Mouse (Mus musculus) lung, adult 18-20 months (tissue): Measurements from ENCODE around the gene Slc23a3.

Experiments used
- DNase-seq, 2 experiments: peaks; one replicate each; pipeline ENCODE4 v3.0.0; 2022; ENCODE audit warnings: mixed read lengths in 2 of 2

Slc23a3 gene

DNA sequence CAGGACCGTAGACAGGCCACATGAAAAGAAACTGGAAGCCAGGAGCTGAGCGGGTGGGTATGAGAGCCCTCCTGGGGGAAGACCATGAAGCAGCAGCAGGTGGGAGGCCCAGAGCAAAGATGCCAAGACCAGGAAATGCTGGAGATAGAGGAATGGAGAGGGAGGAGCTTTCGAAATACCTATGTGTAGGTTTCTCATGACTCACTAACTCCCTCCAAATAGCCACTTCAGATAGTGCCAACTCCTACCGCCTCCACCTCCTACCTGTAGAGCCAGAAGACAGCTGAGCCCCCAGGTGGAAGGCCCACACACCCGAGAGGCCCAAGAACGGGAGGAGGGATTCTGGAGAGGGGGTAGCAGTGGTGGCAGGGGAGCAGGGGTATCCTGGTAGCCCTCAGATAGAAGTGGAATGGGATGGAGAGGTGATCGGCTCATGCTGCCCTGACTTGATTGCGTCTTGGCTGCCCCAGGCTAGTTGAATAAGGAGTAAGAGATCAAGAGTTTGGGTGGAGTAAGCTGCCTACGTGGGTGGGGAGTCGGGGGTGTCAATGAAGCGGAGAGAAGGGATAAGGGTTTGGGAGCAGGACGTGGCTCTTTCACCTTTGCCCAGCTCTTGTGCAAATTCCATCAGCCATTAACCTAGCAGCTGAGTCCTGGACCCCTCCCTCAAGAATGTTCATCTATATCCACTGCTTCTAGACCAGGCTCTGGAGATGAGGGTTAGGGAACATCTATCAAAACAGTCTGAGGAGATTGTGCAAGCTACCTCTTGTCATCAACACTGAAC is at the start of gene Slc23a3:
Gene Slc23a3, minus strand, starts transcription at position 470 of the 787 bp plus-strand sequence.
- no peak for DNase-seq

DNA sequence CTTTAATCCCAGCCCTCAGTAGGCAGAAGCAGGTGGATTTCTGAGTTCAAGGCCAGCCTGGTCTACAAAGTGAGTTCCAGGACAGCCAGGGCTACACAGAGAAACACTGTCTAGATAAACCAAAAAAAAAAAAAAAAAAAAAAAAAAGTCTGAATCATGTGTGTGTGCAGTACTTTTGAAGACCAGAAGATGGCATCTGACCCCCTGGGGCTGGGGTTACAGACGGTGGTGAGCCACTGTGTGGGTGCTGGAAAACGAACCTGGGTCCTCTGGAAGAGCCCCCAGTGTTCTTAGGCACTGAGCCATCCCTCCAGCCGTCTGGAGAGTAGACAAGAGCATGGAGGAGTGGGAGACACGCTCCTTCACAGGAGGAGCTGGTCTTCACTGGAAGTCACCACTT is 48.5 kb upstream of the Slc23a3 start:
- no peak for DNase-seq

DNA sequence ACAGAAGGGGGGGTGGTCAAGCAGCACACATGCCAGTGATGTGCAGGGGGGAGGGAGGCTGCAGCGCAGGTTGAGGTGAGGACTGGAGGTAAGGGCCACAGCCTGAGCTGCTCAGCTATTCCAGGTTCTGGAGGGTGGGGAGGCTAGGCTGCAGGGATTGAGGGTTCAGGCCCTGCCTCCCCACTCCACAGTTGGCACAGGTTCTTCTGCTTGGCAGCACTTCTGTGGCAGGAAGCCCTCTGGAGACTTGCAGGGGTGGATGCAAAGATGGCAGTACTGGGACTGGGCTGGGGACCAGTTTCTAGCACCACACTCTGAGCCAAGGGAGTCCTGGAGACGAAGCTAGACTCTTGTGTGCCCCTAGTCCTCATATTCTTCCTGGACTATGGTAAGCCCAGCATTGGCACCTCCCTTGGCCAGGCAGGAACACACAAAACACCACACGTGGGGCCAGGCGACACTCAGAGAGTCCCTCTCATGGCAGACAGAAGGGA is 47.7 kb upstream of the Slc23a3 start:
- DNase-seq: no peak

DNA sequence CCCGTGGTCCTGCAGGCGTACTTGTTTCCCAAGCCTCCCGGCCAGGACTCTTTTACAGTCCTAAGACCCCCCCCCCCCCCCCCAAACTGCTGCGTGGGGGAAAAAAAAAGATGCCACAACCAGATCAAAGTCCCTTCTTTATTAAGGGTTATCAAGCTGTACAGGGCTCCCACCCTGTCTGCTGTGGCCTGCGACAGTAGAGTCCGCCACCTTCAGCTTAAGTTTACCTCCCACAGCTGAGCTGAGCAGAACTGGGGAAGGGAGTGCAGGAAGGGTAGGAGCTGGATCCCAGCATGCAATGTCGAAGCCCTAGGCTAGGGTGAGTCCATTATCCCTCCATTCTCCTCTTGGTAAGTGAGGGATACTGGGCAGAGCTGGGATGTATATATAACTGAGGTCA is 47.1 kb upstream of the Slc23a3 start:
- no peak for DNase-seq

DNA sequence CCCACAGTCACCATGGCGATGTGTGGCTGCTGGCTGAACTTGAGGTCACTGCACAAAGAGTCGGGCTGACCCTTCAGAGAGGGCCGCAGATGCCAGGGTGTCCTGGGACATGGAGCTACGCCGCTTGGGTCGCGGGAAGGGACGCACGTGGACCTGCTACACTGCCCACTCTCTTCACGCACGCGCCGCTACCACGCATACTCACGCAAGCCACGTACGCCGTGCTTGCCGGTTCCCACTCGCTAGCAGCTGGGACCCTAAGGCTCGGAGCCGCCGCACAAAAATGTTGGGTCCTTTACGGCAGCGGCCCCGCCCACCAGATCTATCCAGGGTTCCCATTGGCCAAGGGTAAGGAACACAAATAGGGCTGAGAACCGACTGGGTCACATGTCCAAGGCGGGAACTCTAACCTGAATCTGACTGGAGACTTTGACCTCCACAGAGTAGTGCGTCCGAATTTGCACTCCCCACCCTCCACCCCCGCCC is 46.5 kb upstream of the Slc23a3 start, which contains the start of gene Abcb6:
Gene Abcb6, minus strand, starts transcription at position 288 of the 486 bp plus-strand sequence.
- DNase-seq: peak; percentile 90 to 92

DNA sequence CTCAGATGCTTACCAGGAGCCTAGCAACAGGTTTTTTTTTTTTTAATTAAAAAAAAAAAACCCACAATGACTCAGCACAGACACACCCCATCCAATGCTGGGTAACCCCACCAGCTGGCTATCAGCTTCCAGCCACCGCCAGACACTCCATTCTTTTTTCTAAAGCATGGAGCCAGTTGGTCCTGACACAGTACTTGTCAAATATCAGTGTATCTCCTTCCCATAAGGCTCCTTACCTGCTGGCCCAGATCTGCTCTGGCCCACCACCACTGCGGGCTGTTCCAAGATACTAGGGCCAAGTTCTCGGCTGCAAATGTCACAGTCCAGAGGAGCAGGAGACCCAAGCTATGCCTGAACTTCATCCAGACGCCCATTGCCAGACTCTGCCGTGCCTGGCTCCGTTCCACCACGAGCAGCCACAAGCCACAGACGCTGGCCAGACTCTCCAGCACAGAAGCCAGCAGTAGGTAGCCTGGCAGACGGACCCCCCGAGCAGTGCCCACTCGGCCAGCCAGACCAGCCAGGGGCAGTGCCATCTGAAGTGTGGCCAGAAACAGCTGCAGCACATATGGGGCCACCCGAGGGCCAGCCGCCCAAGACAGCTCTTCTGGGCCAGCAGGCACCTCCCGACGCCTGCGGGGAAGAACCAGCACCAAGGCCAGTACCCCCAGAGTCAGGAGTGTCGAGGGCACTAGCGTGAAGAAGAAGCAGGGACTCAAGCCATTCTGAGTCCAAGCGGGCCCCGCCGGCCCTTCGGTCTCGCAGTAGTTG is 45.8 kb upstream of the Slc23a3 start:
- DNase-seq: peak in 1 of 2 experiments; percentile 44

DNA sequence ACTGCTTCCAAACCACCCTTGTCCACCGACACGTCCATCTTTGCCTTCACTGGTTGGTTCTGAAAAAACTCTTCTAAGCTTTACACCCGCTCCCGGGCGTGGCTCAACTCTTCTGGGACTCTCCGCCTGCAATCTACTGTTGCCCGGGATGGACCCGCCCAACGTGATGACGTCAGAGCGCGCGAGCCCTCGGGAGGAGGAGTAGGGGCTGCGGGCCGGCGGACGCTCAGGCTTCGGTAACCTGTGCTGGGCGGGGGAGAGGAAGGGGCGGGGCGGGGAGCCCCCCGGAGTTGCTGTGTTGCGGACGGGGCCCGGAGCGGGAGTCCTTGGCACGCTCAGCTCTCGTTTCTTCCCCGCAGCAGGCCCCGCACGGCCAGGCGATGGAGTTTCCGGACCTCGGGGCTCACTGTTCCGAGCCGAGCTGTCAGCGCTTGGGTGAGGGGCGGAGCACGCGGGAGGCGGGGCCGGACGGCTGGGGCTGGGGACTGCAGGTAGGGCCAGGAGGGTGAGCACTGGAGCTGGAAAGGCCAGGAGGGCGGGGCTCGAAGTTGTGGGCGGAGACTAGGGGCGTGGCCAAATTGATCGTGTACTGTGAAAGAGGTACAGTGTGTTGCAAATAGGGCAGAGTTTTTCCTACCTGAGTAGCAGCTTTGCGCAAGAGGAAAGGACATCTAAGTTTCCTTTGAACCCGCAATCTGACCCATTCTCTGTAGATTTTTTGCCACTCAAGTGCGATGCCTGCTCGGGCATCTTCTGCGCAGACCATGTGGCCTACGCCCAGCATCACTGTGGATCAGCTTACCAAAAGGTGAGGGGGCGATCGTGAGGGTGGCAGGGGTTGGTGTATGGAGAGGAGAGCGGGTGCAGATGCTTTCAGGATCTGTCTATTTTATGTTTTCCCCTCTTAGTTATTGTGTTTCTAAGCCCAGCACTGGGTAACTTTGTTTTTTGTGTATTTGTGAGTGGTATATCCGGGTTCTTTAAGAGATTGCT is 35.1 kb upstream of the Slc23a3 start, which contains the start of gene Zfand2b:
Gene Zfand2b, plus strand, starts transcription at position 175 of the 993 bp plus-strand sequence.
- DNase-seq: peak; percentile 98 to 99

DNA sequence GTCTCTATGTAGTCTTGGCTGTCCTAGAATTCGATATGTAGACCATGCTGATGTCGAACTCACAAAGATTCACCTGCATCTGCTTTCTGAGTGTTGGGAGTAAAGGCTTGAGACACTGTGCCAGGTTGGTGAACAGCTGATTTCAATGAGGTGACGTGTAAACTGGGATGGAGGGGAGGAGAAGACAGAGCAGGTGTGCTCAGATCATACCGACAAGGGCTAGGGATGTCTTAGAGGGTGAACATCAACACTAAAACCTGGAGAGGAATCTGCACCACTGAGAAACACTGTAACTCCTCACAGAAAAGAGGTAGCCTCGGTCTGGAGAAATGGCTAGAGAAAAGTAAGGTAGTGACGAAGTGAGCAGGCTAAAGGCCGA is 34.4 kb upstream of the Slc23a3 start:
- no peak for DNase-seq

DNA sequence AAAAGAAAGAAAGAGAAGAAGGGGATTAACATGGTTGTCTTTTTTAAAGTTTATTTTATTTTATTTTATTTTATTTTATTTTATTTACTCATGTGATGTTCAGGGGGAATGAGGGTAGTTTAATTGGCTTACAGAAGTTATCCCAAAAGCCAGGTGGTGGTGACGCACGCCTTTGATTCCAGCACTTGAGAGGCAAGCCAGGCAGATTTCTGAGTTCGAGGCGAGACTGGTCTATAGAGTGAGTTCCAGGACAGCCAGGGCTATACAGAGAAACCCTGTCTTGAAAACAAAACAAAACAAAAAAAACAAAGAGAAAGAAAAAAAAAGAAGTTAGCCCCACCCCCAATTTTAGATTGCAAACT is 26.5 kb upstream of the Slc23a3 start:
- DNase-seq: no peak

DNA sequence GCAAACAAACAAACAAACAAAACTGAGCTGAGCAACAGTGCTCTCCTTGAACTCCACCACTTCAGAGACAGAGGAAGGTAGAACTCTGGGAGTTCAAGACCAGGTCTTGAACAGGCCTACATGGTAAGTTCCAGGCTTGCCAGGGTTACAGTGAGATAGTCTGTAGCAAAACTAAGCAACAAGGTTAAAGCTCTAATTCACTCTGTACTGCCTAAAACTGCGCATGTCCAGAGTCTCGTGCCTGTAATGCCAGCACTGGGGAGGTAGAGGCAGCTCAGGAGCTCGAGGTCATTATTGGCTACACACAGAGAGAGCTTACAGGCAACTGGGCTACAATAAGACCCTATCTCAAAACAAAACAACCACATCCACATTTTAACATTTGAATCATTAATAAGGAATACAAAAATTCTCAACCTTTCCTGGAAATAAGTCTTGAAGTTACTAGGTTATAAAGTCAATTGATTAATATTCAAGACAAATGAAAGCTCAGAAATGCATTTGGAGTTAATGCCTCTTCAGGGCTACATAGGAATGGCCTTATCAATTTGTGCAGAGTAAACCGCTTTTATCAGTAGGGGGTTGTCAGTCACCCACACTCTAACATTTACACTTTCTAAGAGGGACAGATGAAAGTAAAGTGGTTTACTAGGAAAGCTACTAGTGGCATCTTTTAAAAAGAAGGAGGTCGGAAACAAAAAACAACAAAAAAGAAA is 26.0 kb upstream of the Slc23a3 start:
- no peak for DNase-seq

DNA sequence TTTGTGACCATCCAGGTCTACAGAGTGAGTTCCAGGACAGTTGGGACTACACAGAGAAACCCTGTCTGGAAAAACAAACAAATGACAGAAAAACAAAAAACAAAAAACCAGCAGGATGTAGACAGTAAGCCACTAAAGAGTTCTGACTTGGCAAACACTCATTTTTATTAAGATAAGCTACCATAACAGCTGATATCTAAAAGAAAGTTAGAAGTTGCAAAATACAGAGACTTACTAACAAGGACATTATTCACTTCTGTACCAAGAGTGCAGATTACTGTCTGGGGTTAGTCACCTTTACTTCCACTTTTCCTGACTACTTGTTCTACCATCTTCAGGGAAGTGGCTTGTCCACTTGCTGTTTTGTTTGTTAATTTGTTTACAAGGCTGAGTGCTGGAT is 25.3 kb upstream of the Slc23a3 start:
- no peak for DNase-seq

DNA sequence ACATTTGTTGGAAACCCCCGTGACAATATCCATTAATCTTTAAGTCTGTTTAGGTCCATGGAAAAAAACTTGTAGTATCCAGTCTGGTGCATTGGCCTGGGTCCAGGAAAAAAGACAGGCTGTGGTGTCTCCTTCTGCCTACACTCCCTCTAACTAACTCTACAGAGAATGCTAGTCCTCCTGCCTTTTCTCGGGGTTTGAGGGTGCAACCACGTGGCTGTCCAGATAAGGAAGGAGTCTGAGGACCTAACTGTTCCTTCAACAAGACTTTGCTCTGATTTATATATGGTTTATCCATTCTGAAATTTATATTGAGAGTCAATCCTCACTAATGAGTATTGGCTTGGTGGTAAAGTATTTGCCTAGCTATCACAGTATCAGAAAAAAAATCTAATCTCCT is 22.1 kb upstream of the Slc23a3 start:
- no peak for DNase-seq

DNA sequence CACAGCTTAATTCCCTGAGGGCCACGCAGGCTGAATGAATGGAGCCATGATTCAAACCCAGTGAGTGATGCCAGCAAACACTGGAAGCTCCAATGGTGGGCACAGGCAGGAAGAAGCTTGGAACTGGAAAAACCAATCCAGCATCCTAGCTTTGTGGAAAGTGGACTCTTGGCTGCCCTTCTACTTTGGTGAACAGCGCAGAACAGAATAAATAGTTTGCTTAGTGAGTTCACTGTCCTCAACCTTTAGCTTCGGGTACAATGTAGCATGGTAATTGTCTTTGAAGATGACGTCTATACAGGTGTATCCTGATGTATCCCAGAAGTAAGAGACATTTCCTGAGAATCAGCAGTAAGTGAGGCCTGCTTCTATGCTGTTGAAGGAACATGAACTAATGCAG is 15.0 kb upstream of the Slc23a3 start:
- DNase-seq: no peak

DNA sequence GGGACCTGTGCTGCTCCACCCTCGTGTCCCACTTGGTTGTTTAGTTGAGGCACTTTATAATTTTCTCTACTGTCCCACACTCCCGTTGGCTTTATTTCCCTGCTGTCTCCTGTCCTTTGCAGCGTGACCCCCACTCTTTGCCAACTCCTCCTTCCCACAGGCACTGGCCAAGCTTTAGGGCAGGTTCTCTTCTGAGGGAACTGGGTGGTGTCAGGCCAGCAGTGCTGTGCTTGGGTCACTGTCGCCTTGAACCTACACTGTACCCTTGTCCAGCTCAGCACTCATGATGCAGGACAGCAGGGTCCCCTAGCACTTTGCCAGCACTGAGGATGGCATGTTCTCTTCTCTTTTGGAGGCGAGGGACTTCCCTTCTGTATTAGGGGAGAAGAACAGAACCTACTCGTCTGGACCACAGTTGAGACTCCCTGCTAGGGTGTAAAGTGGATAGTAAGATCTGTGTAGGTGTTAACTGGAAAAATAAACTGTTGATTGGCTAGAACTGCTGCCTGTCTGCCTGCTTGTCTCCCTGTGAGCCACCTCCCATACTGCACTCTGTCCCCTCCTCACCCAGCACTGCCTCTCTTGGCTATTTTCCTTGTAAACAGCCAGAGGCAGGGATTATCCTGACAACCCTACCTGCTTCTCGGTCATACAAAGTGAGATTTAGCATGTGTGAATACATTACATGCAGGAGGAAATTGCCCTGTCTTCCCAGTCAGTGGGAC is 13.9 kb upstream of the Slc23a3 start:
- no peak for DNase-seq

DNA sequence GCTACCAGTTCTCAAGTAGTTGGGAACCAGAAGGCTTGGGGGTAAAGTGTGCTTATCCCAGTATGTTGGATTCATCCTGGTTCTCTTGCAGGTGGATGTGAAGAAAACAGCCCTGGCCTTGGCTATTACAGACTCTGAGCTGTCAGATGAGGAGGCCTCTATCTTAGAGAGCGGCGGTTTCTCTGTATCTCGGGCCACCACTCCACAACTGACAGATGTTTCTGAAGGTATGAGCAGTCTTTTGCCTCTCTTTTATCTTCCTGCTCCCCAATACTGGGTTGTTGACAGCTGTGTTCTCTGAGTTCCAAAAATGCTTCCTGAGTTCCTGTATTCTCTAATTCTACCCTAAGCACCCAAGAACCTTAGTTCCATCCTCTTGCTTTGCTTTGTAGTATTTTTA is 11.9 kb upstream of the Slc23a3 start:
- DNase-seq: no peak

DNA sequence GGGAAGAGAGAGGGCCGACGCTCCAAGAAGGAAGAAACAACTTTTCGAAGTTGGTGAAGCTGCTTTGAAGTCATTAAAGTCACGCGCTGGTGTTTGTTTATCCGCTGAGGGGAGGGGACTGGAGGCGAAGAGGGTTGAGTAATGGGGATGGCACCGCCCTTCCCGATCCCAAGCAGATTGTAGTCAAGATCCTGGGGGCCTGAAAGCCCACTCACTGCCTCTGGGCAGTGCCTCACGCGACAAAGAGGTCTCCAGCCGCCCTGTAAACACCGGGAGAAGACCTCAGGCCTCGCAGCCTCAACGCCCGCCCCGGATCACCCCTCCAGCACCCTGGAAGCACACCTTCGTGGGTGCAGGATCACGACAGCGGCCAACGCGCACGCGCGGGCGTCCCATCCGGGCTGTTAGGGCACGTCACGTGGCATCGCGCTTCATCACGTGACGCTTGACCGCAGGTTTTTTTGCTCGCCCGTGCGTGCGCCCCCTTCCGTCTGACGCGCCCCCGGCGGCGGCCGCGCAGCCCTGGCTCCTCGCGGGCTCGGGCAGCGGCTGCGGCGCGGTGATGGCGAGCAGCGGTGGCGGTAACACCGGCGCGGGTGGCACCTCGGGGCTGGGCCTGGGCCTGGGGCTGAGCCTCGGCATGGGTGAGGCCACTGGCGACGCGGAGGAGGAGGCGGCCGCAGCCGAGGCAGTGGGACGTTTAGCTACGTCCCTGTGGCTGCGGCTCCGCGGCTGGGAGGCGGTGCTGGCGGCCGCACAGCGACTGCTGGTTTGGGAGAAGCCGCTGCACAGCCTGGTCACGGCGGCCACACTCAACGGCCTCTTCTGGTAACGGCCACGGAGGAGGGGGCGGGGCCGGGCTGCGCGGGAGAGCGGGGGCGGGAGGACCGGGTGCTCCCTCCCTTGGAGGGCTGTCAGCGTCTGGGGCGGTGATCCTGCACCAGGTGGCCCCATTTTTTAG is 8.9 kb upstream of the Slc23a3 start, which contains the start of the genes Cnppd1 and Retreg2:
Gene Cnppd1, minus strand, starts transcription at position 411 of the 961 bp plus-strand sequence.
Gene Retreg2, plus strand, starts transcription at position 478 of the 961 bp plus-strand sequence.
- DNase-seq: peak; percentile 96

DNA sequence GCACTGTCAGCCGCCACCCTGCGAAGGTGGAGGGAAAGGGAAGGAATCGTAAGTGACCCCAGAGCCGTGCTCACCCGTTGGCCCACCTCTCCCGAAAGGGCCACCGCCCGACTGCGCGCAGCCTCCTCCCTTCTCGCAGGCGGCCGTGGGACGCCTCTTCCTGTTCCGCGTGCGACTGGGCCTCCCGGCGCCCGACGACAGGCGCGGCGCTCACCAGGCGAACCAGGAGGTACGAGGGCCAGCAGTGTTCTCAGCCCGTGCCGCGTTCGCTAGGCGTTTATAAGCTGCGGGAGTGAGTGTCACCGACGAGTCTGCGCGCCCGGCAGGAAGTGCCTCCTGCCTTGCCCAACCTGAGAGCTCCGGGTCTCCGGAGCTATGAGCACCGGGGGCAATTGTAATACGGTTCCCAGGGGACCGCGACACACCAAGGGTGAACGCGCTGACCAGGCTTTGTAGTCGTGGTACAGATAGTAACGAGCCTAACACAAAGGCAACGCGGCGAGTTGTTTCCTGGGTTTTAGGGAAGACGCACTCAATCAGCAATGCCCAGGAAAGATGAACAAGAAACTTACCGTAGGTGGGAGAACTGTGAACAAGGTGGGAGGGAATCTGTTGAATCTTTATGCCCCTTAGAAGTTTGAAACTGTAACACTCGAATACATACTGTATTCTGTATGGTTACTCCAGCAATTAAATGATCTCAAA is 7.9 kb upstream of the Slc23a3 start:
- peak; percentile 81 to 82 for DNase-seq

DNA sequence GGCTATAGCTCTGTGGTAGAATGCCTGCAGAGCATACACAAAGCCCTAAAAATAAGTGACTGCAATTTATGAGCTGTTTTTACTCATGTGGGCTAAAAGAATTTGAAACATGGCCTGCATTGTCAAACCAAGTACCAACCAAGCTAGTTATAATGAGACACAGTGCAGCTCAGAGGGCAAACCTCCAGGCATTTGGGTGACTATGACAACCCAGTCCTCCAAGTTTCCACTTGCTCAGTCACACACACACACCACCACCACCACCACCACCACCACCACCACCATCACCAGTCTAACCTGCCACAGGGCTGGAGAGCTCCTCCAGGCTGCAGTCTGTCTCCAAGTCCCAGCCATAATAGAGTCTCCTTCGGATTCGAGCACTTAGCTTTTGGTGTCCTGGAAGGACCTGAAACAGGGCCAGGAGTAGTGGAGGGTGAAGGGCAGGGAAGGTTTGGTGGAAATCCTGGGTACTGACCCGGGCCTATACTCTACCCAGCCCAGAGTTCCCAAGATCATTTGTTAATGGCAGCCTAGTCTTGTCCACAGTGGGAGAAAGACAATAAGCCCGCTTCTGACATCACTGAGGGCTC is 7.0 kb upstream of the Slc23a3 start:
- DNase-seq: no peak

DNA sequence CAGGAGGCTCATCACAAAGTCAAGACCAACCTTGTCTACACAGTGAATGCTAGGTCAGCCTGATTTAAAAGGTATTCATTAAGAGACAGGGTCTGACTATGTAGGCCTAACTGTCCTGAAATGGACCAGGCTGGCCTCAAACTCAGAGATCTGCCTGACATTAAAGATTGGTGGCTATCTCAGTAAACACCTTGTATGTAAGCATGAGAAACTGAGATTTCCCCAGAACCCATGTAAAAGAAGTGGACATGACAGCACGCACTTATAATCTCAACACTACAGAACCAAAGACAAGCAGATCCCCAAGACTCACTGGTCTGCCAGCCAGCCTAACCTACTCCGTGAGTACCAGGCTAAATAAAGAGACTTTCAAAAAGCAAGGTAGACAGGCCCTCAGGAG is 4.8 kb upstream of the Slc23a3 start:
- DNase-seq: no peak
